Mouse (Mus musculus) midbrain, embryonic 16.5 days (tissue): ENCODE data around the gene L3mbtl3. TPM values are rescaled to one million over a fixed set of nuclear protein-coding genes. Genes with fewer than 3 reads are reported as not detected.

Experiments
- ATAC-seq: fragments of 200-750 bp; cut with Nextera tagmentation; 2 replicates; pipeline ENCODE4 v1.8.0; 2017; ENCODE audit warnings: moderate TSS enrichment
- H3K27ac ChIP-seq: fragments of 300-500 bp; sonication (generic); 2 replicates; pipeline ENCODE4 v1.5.1; 2014; ENCODE audit warnings: mild to moderate bottlenecking, low read length, mixed read lengths
- H3K27me3 ChIP-seq: fragments of 300-500 bp; sonication (generic); 2 replicates; pipeline ENCODE4 v1.6.1; 2014; ENCODE audit warnings: low read depth, low read length, mixed read lengths; ENCODE audit not compliant: control insufficient read depth, insufficient read depth
- H3K36me3 ChIP-seq: fragments of 300-500 bp; sonication (generic); 2 replicates; pipeline ENCODE4 v1.6.1; 2014; ENCODE audit warnings: mild to moderate bottlenecking, low read length, moderate library complexity, mixed read lengths; ENCODE audit not compliant: control insufficient read depth, insufficient read depth
- H3K4me1 ChIP-seq: fragments of 300-500 bp; sonication (generic); 2 replicates; pipeline ENCODE4 v1.6.1; 2014; ENCODE audit warnings: mild to moderate bottlenecking, low read length, mixed read lengths; ENCODE audit not compliant: control insufficient read depth, insufficient read depth
- H3K4me2 ChIP-seq: fragments of 300-500 bp; sonication (generic); 2 replicates; pipeline ENCODE4 v1.6.1; 2014; ENCODE audit warnings: mild to moderate bottlenecking, low read length, mixed read lengths
- H3K4me3 ChIP-seq: fragments of 300-500 bp; sonication (generic); 2 replicates; pipeline ENCODE4 v1.5.1; 2014; ENCODE audit warnings: low read depth, mild to moderate bottlenecking, low read length, moderate library complexity, mixed read lengths
- H3K9ac ChIP-seq: fragments of 300-500 bp; sonication (generic); 2 replicates; pipeline ENCODE4 v1.6.1; 2014; ENCODE audit warnings: low read depth, low read length, mixed read lengths
- H3K9me3 ChIP-seq: fragments of 300-500 bp; sonication (generic); replicated peaks from 2 replicates; pipeline ENCODE4 v1.6.1; 2014; ENCODE audit warnings: mild to moderate bottlenecking, low read length, mixed read lengths; ENCODE audit not compliant: control insufficient read depth, poor library complexity, severe bottlenecking
- WGBS: fragments of 180-500 bp; shearing (Covaris S2); extraction: QIAGEN DNeasy Blood & Tissue Kit; methylation state at CpG from one replicate; pipeline ENCODE4 v1.1.7; 2014; 5-methylcytosine and 5-hydroxymethylcytosine counted together
- polyA plus RNA-seq: library from polyadenylated mRNA; unstranded; fragments of >200 nt; fragmentation: Nextera tagmentation; extraction: Ambion mirVana; gene quantifications from 2 replicates; pipeline ENCODE4 v1.2.1, GENCODE M21; 2015

L3mbtl3 gene
- polyA plus RNA-seq, 1 experiment from 2014 or later, result 35.4 TPM

- no peak overlapping the region for H3K27ac ChIP-seq
- H3K4me3 ChIP-seq, result no peak overlapping the region
- no peak for ATAC-seq
- H3K9ac ChIP-seq, result no peak overlapping the region
- 94% methylated on average over 2 of the region's 2 CpGs for WGBS
- H3K27me3 ChIP-seq, result no peaks in the 10 kb centered on the region
- H3K36me3 ChIP-seq, result peaks cover 4% of the 10 kb centered on the region; the same call in 1 of the 2 replicates
- H3K9me3 ChIP-seq, result no peaks in the 10 kb centered on the region
- H3K4me2 ChIP-seq, result no peak overlapping the region
- H3K4me1 ChIP-seq, result peaks cover 17% of the 10 kb centered on the region
Measured at GRCm38 (mm10) chr10:26325320-26325719, 50.5 kb downstream of the L3mbtl3 start.

GRCm38 (mm10) chr10:26322344-26323051 lies 53.3 kb downstream of the L3mbtl3 start:
- Histone ChIP-seq H3K4me1 (peaks cover 3% of the 10 kb centered on the region), H3K36me3 (0 out of 2 replicates have a peak, but pooled peaks cover 4% of the 10 kb centered on the region), H3K27me3 (no peaks in the 10 kb centered on the region), H3K4me3 (no peak overlapping the region), H3K4me2 (no peak overlapping the region), H3K9ac (no peak overlapping the region), H3K27ac (no peak overlapping the region), H3K9me3 (no peaks in the 10 kb centered on the region)
- WGBS, result 82% methylated on average over 7 of the region's 7 CpGs
- no peak for ATAC-seq

- no peak for ATAC-seq
- H3K9ac ChIP-seq, result no peak overlapping the region
- no peaks in the 10 kb centered on the region for H3K27me3 ChIP-seq
- no peak overlapping the region for H3K27ac ChIP-seq
- peaks cover 6% of the 10 kb centered on the region; the same call in 1 of the 2 replicates for H3K36me3 ChIP-seq
- no peak overlapping the region for H3K4me2 ChIP-seq
- no peak overlapping the region for H3K4me3 ChIP-seq
- WGBS, result 87% methylated on average over 4 of the region's 4 CpGs
- H3K9me3 ChIP-seq, result no peaks in the 10 kb centered on the region
- H3K4me1 ChIP-seq, result no peaks in the 10 kb centered on the region
Measured at GRCm38 (mm10) chr10:26320679-26321078, 55.1 kb downstream of the L3mbtl3 start.

- ATAC-seq, result no peak
Measured at GRCm38 (mm10) chr10:26314327-26314726, 61.4 kb downstream of the L3mbtl3 start.

GRCm38 (mm10) chr10:26303485-26303884 lies 72.3 kb downstream of the L3mbtl3 start:
- no peaks in the 10 kb centered on the region for H3K27me3 ChIP-seq
- H3K4me2 ChIP-seq, result no peak overlapping the region
- no peaks in the 10 kb centered on the region for H3K9me3 ChIP-seq
- 85% methylated on average over 6 of the region's 6 CpGs for WGBS
- no peak overlapping the region for H3K4me3 ChIP-seq
- H3K36me3 ChIP-seq, result peaks cover 11% of the 10 kb centered on the region
- no peak overlapping the region for H3K9ac ChIP-seq
- no peaks in the 10 kb centered on the region for H3K4me1 ChIP-seq
- no peak overlapping the region for H3K27ac ChIP-seq
- ATAC-seq, result peak; percentile 71; the same call in 1 of the 2 replicates

More at GRCm38 (mm10) chr10:26314327-26314726, 61.4 kb downstream of the L3mbtl3 start:
- Histone ChIP-seq H3K9ac (no peak overlapping the region), H3K4me2 (no peak overlapping the region), H3K36me3 (peaks cover 31% of the 10 kb centered on the region), H3K27me3 (no peaks in the 10 kb centered on the region), H3K4me3 (no peak overlapping the region), H3K27ac (no peak overlapping the region), H3K9me3 (no peaks in the 10 kb centered on the region), H3K4me1 (no peaks in the 10 kb centered on the region)
- WGBS, result 95% methylated on average over 15 of the region's 15 CpGs

GRCm38 (mm10) chr10:26302336-26302735 lies 73.4 kb downstream of the L3mbtl3 start:
- 92% methylated on average over 4 of the region's 4 CpGs for WGBS
- peaks cover 4% of the 10 kb centered on the region for H3K36me3 ChIP-seq
- H3K4me3 ChIP-seq, result no peak overlapping the region
- H3K9me3 ChIP-seq, result no peaks in the 10 kb centered on the region
- H3K27me3 ChIP-seq, result no peaks in the 10 kb centered on the region
- no peak for ATAC-seq
- H3K9ac ChIP-seq, result no peak overlapping the region
- H3K4me2 ChIP-seq, result no peak overlapping the region
- H3K4me1 ChIP-seq, result no peaks in the 10 kb centered on the region
- H3K27ac ChIP-seq, result no peak overlapping the region

GRCm38 (mm10) chr10:26297626-26298025 lies 78.1 kb downstream of the L3mbtl3 start:
- 89% methylated on average over 7 of the region's 7 CpGs for WGBS
- Histone ChIP-seq H3K9me3 (no peaks in the 10 kb centered on the region), H3K4me3 (no peak overlapping the region), H3K27ac (no peak overlapping the region), H3K4me2 (no peak overlapping the region), H3K4me1 (no peaks in the 10 kb centered on the region), H3K9ac (no peak overlapping the region), H3K27me3 (no peaks in the 10 kb centered on the region), H3K36me3 (peaks cover 2% of the 10 kb centered on the region)
- ATAC-seq, result no peak

- Histone ChIP-seq H3K4me2 (no peak overlapping the region), H3K4me3 (no peak overlapping the region), H3K4me1 (no peaks in the 10 kb centered on the region), H3K36me3 (peaks cover 4% of the 10 kb centered on the region), H3K9me3 (no peaks in the 10 kb centered on the region), H3K9ac (no peak overlapping the region), H3K27me3 (no peaks in the 10 kb centered on the region), H3K27ac (no peak overlapping the region)
- WGBS, result 70% methylated on average over 3 of the region's 3 CpGs
- peak; percentile 39; the same call in 1 of the 2 replicates for ATAC-seq
Measured at GRCm38 (mm10) chr10:26297200-26297599, 78.6 kb downstream of the L3mbtl3 start.

- H3K27me3 ChIP-seq, result no peaks in the 10 kb centered on the region
- 93% methylated on average over 7 of the region's 7 CpGs for WGBS
- H3K27ac ChIP-seq, result no peak overlapping the region
- no peak overlapping the region for H3K4me3 ChIP-seq
- H3K9me3 ChIP-seq, result no peaks in the 10 kb centered on the region
- H3K9ac ChIP-seq, result no peak overlapping the region
- ATAC-seq, result no peak
- H3K4me1 ChIP-seq, result no peaks in the 10 kb centered on the region
- peaks cover 8% of the 10 kb centered on the region for H3K36me3 ChIP-seq
- H3K4me2 ChIP-seq, result no peak overlapping the region
Measured at GRCm38 (mm10) chr10:26287136-26287535, 88.6 kb downstream of the L3mbtl3 start.
